Mouse (Mus musculus): ENCODE measurements around the gene Polr2l.

Polr2l gene

DNA sequence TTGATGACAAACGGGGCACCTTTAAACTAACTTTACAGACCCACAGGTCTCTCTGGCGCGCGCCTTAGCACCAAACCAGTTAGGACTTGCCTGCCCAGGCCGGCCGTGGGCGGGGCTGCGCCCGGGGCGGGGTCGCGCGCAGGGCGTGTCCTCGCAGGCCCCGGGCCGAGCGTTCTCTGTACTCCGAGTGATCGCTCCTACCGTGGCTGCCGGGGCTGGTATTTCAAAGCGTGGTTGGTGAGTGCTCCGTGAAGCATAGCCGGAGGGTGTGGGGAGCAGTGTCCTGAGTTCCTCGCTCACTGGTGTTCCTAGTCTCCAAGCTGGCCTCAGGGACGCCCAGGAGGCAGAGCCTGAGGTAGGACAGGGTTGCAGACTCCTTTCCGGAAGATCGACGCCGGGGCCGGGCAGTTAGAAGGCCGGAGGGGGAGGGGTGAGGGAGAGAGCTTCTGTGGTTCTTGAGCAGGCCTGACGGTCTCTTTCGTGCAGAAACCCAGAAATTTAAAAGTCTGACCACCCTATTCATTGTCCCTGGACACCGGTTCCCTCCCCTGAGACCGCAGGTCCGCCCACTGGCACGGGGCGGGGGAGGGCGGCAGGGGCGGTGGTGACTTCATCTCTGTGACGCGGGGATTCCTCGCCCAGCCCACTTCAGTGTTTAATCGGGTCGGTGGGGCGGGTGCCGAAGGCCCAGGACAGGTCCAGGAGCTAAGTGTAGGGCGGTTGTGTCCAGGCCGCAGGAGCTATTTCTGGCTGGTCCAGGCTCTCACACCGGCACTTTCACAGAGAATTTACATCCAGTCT is 7.5 kb downstream of the Polr2l start, which contains the start of gene Cd151:
Gene Cd151, plus strand, starts transcription at position 163 of the 801 bp plus-strand sequence.
- DNase-seq (ENCODE audit: low read depth), result no peak

DNA sequence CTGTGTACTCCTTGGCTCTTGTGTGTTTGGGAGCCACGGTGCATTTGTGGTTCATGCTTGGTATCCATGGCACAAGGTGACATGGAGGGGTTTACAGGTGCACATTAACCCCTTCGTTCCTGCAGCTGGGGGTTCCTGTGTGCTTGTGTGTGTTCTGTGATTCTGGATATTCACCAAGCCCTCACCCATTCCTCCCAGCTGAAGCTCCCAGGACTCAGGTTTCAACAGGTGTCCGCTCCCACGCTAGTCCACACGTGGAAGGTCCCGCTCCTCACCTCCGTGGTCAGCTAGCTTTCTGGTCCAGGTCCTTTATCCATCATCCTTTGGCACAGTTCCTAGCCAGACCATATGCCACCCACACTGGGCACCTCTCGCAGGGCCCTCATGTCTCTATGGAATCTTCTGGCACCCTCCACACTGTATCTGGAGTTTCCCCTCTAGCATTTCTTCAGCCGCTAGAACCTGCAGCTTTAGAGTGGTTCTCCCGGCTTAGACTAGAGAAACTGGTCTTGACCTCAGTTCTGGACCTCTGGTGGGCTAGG is 8.3 kb downstream of the Polr2l start:
- DNase-seq (ENCODE audit: low read depth), result no peak

- DNase-seq (ENCODE audit: low read depth), result no peak
Observed at GRCm38 (mm10) chr7:141466045-141466394, 8.9 kb downstream of the Polr2l start.

DNA sequence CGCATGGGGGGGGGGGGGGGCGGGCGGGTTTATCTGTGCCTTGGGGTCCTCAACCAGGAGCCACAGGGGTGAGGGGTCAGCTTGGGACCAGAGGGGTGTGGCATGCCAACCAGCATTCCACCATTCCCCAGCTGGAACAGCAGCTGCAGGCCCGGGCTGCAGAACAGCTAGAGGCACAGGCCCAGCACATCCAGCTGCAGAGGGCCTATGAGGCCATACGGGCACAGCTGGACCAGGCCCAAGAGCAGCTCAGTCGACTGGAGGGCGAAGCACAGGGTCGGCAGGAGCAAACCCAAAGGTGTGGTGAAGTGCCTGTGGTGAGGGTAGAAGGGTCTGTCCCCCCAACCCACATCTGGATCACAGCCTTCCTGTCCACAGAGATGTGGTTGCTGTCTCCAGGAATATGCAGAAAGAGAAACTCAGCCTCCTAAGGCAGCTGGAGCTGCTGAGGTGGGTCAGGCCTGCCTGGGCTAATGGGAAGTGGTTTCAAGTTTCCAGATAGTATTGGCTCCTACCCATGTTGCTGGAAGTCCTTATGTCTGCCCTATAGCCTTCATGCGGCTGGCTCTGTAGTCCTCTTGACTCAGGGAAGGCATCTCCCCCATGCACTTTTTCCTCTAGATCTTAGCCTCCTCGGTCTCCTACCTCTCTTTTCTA is 9.4 kb downstream of the Polr2l start:
- DNase-seq (ENCODE audit: low read depth), result no peak

- DNase-seq (ENCODE audit: low read depth), result no peak
Observed at GRCm38 (mm10) chr7:141464603-141465201, 10.2 kb downstream of the Polr2l start.

GRCm38 (mm10) chr7:141463824-141464602 is 10.9 kb downstream of the Polr2l start:
- no peak for DNase-seq (ENCODE audit: low read depth)

DNA sequence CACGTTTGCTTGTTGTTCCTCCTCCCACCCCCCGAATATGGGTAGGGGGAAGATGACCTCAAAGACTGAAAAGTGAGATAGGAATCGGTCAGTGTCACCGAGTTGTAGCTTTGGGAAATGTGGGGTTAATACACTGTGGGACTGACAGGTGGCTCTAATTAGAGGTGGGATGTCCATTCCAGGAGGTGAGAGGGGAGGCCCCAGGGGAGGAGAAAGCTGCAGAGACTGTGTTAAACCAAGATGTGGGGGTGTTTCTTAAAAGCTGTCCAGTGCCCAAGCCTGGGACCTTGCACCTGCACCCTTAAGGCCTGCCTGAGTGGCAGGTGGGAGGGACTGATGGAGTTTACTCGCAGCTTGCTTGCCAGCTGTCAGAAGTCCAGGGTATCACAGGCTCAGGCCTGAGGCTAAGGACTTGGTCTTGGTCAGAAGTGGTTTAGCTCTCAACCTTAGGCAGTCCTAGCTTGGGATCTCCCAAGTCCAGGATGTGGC is 12.6 kb downstream of the Polr2l start:
- DNase-seq (ENCODE audit: low read depth), result no peak

DNA sequence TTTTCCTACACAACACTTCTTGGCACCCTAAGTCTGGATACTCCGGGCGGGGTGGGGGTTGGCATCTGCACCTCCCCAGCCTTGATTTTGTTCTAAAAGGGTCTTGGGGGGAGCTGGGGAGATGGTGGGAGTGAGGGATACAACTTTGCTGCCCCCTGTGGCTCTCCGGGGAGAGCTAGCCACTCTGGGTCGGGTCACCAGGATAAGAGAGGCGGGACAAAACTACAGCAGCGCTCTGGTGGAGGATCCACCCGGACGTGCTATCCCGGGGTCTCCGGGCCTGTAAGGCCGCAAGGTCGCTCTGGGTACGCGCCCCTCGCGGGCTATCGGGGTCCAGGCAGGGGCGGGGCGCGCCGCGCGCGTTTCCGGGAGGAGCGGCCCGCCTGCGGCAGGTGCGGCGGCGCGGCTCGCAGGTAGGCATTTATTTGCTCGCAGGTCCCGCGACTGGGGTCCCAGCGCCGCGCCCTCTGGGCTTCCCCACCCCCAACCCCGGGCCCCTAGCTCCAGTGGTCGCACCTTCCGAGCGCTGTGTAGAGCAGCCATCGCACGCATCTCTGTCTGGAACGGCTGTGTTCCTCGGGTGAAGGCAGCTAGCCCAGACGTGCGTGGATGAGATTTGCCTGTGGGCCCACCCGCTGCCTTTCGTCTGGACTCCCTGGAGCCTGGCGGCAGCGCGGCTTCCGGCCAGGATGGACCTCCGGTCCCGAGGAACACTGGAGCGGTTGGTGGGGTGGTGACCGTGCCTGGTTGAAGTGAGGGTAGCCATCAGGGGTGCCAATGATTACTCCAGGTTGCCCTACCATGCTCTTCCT is 13.2 kb downstream of the Polr2l start:
- DNase-seq (ENCODE audit: low read depth), result no peak

- DNase-seq (ENCODE audit: low read depth), result no peak
Observed at GRCm38 (mm10) chr7:141460391-141461113, 14.4 kb downstream of the Polr2l start, which contains the start of gene Cracr2b. Gene Cracr2b (plus strand): TSS chr7:141461094.

DNA sequence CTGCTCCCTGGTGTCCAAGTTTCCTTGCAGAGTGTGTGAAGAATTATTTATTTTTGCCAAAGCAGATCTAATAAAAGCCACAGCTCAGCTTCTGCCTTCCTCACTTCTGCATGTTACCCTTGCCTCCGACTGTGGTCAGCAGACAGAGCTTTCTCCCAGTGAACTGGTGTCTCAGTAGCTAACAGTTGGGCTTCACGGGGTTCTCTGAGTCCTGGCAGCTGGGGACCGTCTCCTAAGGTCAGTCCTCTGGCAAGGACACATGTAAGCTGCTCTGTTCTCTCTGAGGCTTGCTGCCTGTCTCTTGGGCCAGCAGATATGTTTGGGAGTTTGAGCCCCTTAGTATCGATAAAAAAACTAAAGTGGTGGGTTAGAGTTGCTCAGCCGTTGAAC is 14.9 kb downstream of the Polr2l start:
- no peak for DNase-seq (ENCODE audit: low read depth)

DNA sequence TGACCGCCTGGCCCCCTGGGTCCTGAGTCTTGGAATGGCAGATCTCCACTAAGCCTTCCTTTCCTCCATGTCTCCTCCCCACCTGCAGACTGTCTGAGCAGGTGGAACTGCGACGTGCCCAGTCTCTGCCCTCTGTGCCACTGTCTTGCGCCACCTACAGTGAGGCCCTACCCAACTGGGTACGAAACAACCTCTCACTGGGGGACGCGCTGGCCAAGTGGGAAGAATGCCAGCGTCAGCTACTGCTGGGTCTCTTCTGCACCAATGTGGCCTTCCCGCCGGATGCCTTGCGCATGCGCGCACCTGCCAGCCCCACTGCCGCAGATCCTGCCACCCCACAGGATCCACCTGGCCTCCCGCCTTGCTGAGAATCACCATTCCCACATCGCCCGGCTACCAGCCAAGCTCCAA is 15.6 kb downstream of the Polr2l start:
- DNase-seq (ENCODE audit: low read depth), result no peak

DNA sequence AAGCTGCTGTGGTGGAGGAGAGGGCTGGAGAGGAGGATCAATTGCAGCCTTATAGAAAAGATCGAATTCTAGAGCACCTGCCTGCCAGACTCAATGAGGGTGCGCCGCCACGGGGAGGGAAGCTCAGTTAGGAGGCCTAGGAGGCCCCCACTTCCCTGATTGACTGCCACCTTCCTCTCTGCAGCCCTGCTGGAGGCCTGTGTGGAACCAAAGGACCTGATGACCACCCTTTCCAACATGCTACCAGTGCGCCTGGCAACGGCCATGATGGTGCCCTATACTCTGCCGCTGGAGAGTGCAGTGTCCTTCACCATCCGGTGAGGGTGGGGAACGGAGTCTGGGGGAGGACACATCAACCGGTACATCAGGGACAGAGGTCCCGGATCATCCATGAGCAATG is 16.3 kb downstream of the Polr2l start:
- no peak for DNase-seq (ENCODE audit: low read depth)

- no peak for DNase-seq (ENCODE audit: low read depth)
Observed at GRCm38 (mm10) chr7:141457986-141458660, 16.8 kb downstream of the Polr2l start.

DNA sequence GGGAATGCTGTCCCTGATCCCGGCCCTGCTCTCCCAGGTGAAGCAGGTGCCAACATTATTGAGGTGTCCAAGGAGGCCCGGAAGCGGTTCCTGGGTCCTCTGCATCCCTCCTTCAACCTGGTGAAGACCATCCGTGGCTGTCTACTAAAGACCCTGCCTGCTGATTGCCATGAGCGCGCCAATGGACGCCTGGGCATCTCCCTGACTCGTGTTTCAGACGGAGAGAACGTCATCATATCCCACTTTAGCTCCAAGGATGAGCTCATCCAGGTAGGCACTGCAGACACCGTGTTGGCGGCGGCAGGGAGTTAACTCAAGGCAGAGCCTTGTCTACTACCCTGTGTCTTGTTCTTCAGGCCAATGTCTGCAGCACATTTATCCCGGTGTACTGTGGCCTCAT is 17.7 kb downstream of the Polr2l start:
- DNase-seq (ENCODE audit: low read depth), result no peak

- no peak for DNase-seq (ENCODE audit: low read depth)
Observed at GRCm38 (mm10) chr7:141456739-141457138, 18.2 kb downstream of the Polr2l start.

- no peak for DNase-seq (ENCODE audit: low read depth)
Observed at GRCm38 (mm10) chr7:141455610-141456314, 19.2 kb downstream of the Polr2l start.

DNA sequence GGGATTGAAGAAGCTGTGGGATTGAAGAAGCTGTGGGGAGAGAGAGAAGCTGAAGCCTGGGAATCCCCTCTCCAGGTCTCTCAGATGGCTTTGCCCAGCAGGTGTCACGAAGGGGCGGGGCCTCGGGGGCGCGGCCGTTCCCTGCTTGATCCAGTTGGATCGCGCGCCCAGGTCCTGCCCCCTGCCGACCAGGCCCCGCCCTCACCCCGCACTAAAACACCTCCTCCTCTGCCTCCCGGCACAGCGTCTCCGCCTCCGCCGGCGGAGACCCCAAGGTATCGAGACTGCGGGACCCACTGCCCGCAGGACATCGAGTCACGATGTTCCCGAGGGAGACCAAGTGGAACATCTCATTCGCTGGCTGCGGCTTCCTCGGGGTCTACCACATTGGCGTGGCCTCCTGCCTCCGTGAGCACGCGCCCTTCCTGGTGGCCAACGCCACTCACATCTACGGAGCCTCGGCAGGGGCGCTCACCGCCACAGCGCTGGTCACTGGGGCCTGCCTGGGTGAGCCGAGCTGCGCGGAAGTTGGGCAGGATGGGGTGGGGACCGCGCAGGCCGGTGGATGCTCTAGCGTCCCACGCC is 19.9 kb downstream of the Polr2l start, which contains the start of gene Pnpla2:
Gene Pnpla2, plus strand, starts transcription at position 232 of the 585 bp plus-strand sequence.
- peak; percentile 90 for DNase-seq (ENCODE audit: low read depth)

GRCm38 (mm10) chr7:141453636-141454035 is 21.3 kb downstream of the Polr2l start:
- no peak for DNase-seq (ENCODE audit: low read depth)

DNA sequence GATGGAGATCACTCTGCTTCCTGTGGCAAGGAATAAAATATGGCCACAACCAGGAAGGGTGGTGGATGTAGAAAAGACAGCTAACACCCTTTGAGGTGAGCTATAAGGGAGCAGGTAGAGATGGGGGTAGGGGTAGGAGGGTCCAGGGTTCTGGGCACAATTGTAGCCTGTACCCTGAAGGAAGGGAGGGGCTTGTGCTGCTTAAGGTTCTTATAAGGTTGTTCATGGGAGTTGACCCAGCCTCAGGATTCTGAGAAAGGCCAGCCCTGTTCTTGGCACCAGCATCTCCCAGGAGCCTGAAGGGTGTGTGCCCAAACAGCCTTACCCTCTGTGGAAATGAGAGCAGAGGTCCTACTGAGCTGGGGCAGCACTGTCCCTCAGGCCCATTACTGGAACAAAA is 23.0 kb downstream of the Polr2l start:
- DNase-seq (ENCODE audit: low read depth), result no peak

Measured in c-Kit-positive CD71-positive TER-119-negative erythroid progenitor cells, embryonic 14.5 days (primary cell).